Mouse (Mus musculus) left cerebral cortex, postnatal 14 days (tissue): ENCODE measurements around the gene Cyp2j12. TPM values are rescaled to one million over a fixed set of nuclear protein-coding genes. Genes with fewer than 3 reads are reported as not detected.

Source experiments
- total RNA-seq, 2 experiments: library from RNA; stranded (reverse); gene quantifications; 2 replicates each; pipeline ENCODE4 v1.2.3; 2021

Gene Cyp2j12
- total RNA-seq, 2 experiments from 2014 or later, result 0.42 to 0.95 TPM

Other genes starting within 250 kb of the Cyp2j12 start
- gene Hook1, start 173.9 kb downstream of the Cyp2j12 start, total RNA-seq, result 10 to 100 TPM; 59.4 to 67.4 TPM
- gene Cyp2j13, start 63.6 kb downstream of the Cyp2j12 start, total RNA-seq, result under 1 TPM; 0.64 to 0.97 TPM
- not detected for gene Cyp2j7, start 95.5 kb upstream of the Cyp2j12 start, total RNA-seq
- not detected for gene Cyp2j11, start 207.5 kb upstream of the Cyp2j12 start, total RNA-seq